In the genomic region with DNA sequence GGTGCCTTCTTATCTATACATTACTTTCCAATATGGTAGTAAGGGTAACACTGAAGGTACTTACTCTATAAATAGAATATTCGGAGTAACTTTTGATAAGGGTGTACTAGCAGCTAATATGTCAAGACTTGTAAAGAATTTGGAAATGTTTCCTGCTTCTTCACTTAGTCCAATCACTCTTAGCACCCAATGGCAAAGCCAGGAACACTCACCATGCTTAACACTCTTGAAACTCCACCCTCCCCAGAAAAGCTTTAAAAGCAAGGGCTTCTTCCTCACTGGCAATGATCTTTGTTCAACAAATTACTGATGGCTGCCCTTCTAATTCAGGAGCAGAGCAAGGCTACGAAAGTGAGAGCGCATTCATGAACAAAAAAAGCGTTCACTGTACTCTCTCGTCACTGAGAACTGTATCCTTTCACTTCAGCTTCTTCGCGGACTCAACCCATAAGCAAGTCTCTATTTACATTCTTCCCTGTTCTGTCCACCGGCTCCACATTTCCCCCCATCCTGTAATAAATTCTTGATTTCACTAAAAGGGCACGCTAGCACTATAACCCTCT, we compare ENCODE assay signal across 8 mouse cellular contexts. TPM values are rescaled to one million over a fixed set of nuclear protein-coding genes. Genes with fewer than 3 reads are reported as not detected.
A peak's percentile ranks its signal among the peaks of the same experiment; 100 is the strongest.
DNase-seq lines count a peak whose midpoint lies in the region; ATAC-seq and TF ChIP-seq lines count a peak whose summit lies in the region.

No protein-coding gene starts in this region.

- WGBS in lung, adult 2 months, result 3% methylated on average over 9 of the region's 9 CpGs
- 16% methylated on average over 9 of the region's 9 CpGs for WGBS in embryonic facial prominence, embryonic 10.5 days
- WGBS in hindbrain, embryonic 15.5 days, result 11% methylated on average over 9 of the region's 9 CpGs
- 20% methylated on average over 9 of the region's 9 CpGs for WGBS in midbrain, embryonic 10.5 days

- H3K4me2 ChIP-seq in hindbrain, embryonic 15.5 days, result peak overlapping the region; percentile 75

- H3K9me3 ChIP-seq in embryonic facial prominence, embryonic 10.5 days, result no peaks in the 10 kb centered on the region
- H3K9me3 ChIP-seq in hindbrain, embryonic 15.5 days, result no peaks in the 10 kb centered on the region
- H3K9me3 ChIP-seq in midbrain, embryonic 10.5 days (replicated peaks), result no peaks in the 10 kb centered on the region

- no peak for DNase-seq in lung, adult 2 months
- DNase-seq in lung, postnatal 14 days, result no peak
- DNase-seq in embryonic facial prominence, embryonic 10.5 days (ENCODE audit: low spot score), result no peak
- no peak for DNase-seq in midbrain, embryonic 10.5 days (ENCODE audit: low spot score)
- DNase-seq in cerebellum, adult 11-12 months, result no peak
- DNase-seq in gastrocnemius, postnatal 14 days, result no peak

- H3K27ac ChIP-seq in embryonic facial prominence, embryonic 10.5 days (replicated peaks), result peak overlapping the region; percentile 87
- peak overlapping the region; percentile 96 for H3K27ac ChIP-seq in hindbrain, embryonic 15.5 days (replicated peaks)
- H3K27ac ChIP-seq in midbrain, embryonic 10.5 days (replicated peaks), result peak overlapping the region; percentile 93

- peak overlapping the region; percentile 100 for H3K4me3 ChIP-seq in lung, adult 2 months (replicated peaks; ENCODE audit: extremely low read depth, low read depth, low read length)
- peak overlapping the region; percentile 88 for H3K4me3 ChIP-seq in embryonic facial prominence, embryonic 10.5 days
- peak overlapping the region; percentile 95 for H3K4me3 ChIP-seq in hindbrain, embryonic 15.5 days
- H3K4me3 ChIP-seq in midbrain, embryonic 10.5 days, result peak overlapping the region; percentile 97

- intact Hi-C loops in gastrocnemius, postnatal 14 days (cut with DNase I; ENCODE audit: low total_unique reads), result no loop called here

- peaks cover 5% of the 10 kb centered on the region for H3K4me1 ChIP-seq in lung, adult 2 months (ENCODE audit: control insufficient read depth, insufficient read depth, low read length)
- peaks cover 9% of the 10 kb centered on the region for H3K4me1 ChIP-seq in embryonic facial prominence, embryonic 10.5 days
- peaks cover 12% of the 10 kb centered on the region for H3K4me1 ChIP-seq in hindbrain, embryonic 15.5 days (replicated peaks)
- peaks cover 13% of the 10 kb centered on the region for H3K4me1 ChIP-seq in midbrain, embryonic 10.5 days

- H3K27me3 ChIP-seq in embryonic facial prominence, embryonic 10.5 days (replicated peaks; ENCODE audit: low read depth, poor library complexity, severe bottlenecking), result no peaks in the 10 kb centered on the region
- H3K27me3 ChIP-seq in hindbrain, embryonic 15.5 days, result no peaks in the 10 kb centered on the region
- no peaks in the 10 kb centered on the region for H3K27me3 ChIP-seq in midbrain, embryonic 10.5 days (ENCODE audit: low read depth, poor library complexity, severe bottlenecking)

- TF ChIP-seq POLR2A in lung, adult 2 months (IDR thresholded peaks at IDR 0.05; ENCODE audit: borderline replicate concordance, extremely low read depth, low read depth, low read length), result no peak

- TF ChIP-seq CTCF in lung, adult 2 months (IDR thresholded peaks at IDR 0.05; ENCODE audit: insufficient read depth, low read length), result no peak

- ATAC-seq in hindbrain, embryonic 15.5 days (ENCODE audit: low FRiP score, low read depth), result no peak
- no peak for ATAC-seq in inflammation-experienced regulatory T-cells, adult 6 months

- H3K9ac ChIP-seq in hindbrain, embryonic 15.5 days, result peak overlapping the region; percentile 95

- no peaks in the 10 kb centered on the region for H3K36me3 ChIP-seq in embryonic facial prominence, embryonic 10.5 days (replicated peaks)
- no peaks in the 10 kb centered on the region for H3K36me3 ChIP-seq in hindbrain, embryonic 15.5 days
- H3K36me3 ChIP-seq in midbrain, embryonic 10.5 days, result no peaks in the 10 kb centered on the region

RNA-seq across cellular contexts. Expression of a gene that starts 1.4 kb away (rescaled TPM):
- 74.4 and 109 TPM in 2 replicates for polyA plus RNA-seq in lung, adult 2 months (2012; rRNA removed)
- 247 and 254 TPM in 2 replicates for polyA plus RNA-seq in embryonic facial prominence, embryonic 10.5 days (2016; fragmentation: Nextera tagmentation; extraction: Ambion mirVana)
- polyA plus RNA-seq in hindbrain, embryonic 15.5 days (2015; fragmentation: Nextera tagmentation; extraction: Ambion mirVana), result 403 and 404 TPM in 2 replicates
- polyA plus RNA-seq in midbrain, embryonic 10.5 days (2016; fragmentation: Nextera tagmentation; extraction: Ambion mirVana), result 275 and 277 TPM in 2 replicates
- total RNA-seq in gastrocnemius, postnatal 14 days (2021), result 100 to 1,000 TPM; 116 to 134 TPM
- 100 to 1,000 TPM; 214 to 310 (median 217) TPM for polyA plus RNA-seq in inflammation-experienced regulatory T-cells, adult 6 months (2017; shearing (Covaris generic))
